Mouse (Mus musculus) stomach, postnatal 0 days (tissue): Measurements from ENCODE around the gene Osgep.

Experiments used
- CTCF ChIP-seq: IDR thresholded peaks from 2 replicates; pipeline ENCODE4 v1.5.1; 2016; ENCODE audit warnings: antibody characterized with exemption, low read depth, mild to moderate bottlenecking, moderate library complexity
- EP300 ChIP-seq: optimal IDR thresholded peaks from 2 replicates; pipeline ENCODE3; 2016; ENCODE audit warnings: antibody characterized with exemption

- TF ChIP-seq CTCF = no peak
- no peak for TF ChIP-seq EP300
Observed at GRCm38 (mm10) chr14:50908126-50908525, 16.6 kb downstream of the Osgep start.
